Mouse (Mus musculus): ENCODE measurements at regions not wholly inside any gene's neighbourhood (a gene's known extent, or its start where the extent isn't known, plus 50 kb on each side); places are given as distances from the start of the nearest gene placed in this dataset.

DNA sequence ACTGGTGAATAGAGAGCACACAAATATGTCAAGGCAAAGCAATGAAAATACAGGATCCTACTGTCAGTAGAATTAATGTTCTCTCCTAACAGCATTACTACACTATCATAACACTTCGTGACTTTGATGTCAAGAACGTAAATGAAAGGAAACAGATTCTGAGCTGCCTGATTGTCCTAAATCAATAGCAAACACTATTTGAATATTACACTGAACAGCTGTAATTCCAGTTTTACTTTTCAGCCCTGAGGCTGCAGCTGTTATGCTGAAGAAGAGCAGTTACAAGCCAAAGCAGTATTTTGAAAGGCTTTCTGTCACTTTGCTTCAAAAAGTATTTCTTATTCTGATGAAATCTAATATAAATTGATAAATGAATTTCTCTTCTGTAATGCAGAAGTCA, 828.7 kb upstream of the Adgrl2 start:
- DNase-seq (ENCODE audit: low spot score in 2 of 2): no peak

DNA sequence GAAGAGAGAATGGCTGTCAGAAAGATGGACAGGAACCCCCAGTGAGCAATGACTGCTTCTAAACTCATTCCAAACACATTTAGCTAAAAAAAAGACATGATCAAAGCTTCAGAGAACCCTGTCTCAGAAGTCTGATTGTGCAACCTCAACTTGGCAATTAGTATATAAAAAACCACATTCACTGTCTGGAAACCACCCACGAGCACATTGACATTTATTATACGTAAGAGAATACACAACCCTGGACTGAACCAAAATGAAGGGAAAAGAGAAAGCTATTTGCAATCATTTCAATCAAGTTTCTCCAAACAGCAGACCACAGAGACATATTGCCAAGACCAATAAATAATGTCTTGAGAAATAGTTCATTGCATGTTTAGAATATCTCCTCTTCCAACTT, 820.7 kb upstream of the Adgrl2 start:
- no peak for DNase-seq (ENCODE audit: low spot score in 2 of 2)

DNA sequence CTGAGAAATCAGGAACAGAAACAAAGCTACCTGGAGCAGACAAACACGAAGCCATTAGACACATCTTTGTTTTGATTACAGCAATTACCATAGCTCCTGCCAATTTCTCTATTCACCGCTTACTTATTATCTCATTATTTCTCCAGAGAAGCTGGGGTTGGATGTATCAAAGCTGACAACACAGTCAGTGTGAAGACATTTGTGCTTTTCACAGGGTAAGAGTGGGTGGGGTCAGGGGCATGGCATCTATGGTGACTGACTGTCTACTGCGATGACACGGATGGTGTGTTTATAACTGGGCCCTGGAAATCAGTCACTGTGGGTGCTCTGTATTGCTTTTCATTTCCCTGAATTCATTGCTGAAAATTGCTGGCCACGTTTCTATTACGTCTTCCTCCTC, 815.0 kb upstream of the Adgrl2 start:
- no peak for DNase-seq (ENCODE audit: low spot score in 2 of 2)

DNA sequence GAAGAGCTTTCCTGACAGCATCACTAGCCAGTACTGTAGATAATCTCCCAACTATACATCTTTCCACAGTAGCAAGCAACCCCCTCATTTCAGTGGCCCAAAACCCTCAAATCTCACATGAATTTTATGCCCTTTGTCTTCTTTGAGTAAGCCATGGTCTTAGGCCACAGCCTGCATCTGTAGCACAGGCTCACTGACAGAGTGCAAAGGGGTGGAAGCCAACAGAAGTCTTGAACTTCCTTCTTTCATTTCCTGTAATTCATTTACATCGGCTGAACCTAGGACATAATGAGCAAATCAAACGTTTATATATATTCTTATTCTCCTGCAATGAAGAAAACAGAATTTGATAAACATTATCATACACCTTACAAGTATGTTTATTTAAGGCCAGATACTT, 805.8 kb upstream of the Adgrl2 start:
- no peak for DNase-seq (ENCODE audit: low spot score in 2 of 2)

DNA sequence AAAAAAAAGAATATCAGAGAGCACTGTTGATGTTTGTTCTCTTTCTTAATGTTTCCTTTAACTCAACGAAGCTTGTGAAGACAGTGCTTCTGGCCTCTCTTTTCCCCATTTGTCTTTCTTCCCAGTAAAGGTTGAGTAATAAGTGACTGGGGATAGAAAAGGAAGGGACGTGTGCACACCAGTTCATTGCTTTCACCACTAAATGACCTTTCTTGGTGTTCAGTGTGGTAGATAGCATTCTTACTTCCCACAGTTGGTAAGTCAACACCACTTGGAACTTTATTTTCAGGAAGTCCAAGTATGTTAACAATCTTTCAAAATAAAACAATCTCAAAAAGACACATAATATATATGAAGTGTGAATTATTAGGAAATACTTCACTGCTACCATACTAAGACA, 801.2 kb upstream of the Adgrl2 start:
- DNase-seq (ENCODE audit: low spot score in 2 of 2): no peak

DNA sequence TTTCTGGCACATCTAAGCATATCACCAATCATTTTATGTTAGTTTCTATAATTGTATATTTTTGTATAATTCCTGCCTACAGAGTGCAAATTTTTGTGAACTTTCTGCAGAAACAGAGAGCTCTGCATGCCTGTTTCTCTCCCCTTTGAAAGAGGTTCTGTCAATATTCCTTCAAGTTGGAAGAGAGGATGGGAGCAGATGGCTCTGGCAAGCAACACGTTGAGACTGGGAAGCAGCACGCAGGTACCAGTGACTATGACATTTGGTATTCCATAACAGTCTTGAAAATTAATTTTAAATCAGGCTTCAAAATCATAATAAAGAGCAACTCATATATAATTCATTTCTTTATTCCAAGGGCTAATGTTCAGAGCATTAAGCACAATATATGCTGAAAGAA, 795.7 kb upstream of the Adgrl2 start:
- DNase-seq (ENCODE audit: low spot score in 2 of 2): no peak

DNA sequence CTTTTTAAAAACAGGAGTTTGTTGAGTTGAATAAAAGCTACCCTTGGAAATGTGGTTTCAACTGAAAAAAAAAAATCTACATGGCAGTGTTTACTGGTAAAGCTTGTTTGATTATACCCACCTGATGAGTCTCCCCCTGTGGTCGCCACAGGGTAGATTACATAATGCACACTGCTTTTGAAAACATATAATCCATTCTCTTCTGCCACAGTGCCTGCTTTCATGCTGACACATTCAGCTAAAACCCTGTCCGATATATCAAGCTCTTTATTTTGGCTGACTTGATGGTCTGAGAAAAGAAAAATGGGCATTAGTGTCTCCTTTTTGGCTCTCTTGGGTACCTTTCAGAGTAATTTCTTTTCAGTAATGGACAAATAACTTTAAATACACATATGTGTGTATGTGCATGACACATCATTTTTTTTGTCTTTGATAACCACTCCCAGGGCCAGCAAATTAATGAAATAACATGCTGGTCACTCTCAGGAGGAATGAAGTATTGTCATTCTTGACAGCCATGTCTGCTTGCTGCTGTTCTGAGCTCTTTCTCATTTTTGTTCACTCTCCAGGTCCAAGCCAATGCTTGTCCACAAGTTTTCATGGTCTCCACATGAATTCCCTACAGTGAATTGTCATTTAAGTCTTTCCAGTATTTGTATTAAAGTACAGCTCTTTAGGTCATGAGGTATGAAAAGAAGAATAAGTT, 793.7 kb upstream of the Adgrl2 start:
- no peak for DNase-seq (ENCODE audit: low spot score in 2 of 2)

DNA sequence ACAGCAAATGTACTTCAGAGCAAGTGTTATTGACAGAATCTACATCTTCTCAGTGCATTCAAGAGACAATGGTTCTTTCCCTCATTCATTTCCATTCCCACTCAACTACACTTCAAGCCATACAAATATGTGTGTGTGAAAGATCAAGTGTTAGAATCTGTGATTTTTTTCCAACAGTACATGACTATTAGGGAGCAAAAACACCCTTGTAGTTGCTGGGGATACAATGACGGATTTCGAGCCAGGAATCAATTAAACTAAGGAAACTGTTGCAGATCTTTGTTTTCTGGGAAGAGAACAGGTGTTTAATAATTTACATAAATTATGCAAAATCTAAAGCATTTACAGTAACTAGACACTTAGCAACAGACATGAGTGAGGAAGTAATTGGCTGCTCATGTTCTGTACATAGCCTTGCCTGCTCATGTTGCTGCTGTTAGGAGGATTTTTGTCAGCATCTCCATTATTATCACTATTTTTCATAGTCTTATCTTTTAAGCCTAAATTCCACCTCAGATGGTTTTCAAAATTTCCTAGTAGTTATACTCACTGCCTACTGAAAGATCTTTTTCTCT, 777.6 kb upstream of the Adgrl2 start:
- DNase-seq (ENCODE audit: low spot score in 2 of 2): no peak

DNA sequence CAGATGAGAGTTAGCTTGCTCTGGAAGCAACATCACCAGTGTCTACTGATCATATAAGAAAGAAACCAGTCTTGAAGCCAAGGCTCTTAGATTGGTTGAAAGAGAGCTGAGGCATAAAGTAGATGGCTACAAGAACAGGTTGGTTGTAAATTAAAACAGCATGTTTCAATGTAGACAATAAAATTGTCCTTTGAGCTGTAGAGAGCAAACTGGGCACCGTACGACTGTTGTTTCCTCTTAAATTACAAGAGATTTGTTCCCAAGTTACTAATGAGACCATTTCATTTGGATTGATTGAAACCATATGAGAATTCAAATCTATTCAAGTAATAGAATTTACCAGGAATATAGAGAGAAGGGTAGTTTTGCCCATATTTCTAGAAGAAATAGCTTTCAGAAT, 770.9 kb upstream of the Adgrl2 start:
- DNase-seq (ENCODE audit: low spot score in 2 of 2): no peak

DNA sequence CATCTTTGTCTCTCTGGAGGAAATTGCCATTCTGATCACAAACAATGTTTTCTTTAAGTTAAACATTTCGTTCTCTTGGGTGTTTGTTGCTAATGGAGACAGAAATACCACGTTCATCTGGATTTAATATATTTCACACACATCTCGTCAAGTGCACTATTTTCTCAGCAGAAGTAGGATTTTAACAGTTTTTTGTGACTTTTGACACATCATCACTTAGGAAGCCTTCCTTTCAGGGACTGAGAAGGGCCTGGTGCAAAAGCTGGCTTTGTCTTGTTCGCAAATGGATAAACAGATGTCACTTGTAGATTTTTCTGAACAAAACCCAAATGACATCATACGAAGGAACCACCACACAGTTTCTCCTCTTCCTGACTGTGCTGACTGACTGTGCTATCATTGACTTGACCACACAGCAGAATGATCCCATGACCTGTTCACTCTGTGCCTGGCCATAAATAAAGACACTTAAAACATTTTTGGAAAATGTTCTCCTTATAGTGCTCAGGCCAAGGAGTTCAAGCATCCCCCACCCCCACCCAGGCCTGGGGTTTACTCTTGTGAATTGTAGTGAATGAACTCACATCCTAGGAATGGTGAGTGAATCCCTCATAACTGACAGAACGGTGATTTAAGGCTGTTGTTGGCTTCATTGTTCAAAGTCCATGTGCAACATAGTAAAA, 767.7 kb upstream of the Adgrl2 start:
- no peak for DNase-seq (ENCODE audit: low spot score in 2 of 2)

DNA sequence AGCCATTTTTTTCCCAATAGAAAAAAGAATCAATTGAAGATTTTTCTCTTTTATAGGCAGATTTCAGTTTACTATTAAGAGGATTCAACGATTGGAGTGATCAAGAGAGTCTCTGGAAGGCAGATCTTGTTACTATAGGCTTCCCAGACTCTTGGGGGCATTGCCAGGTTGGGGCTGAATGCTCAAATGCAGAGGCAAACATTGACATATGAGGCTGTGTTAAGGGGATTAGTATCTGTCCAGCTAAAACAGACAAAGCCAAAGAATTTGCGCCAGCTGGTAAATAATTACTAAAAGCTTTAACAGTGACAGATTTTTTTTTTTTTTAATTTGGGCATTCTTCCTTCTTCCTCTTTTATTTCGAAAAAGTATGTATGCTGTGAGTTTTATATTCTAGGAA, 745.7 kb upstream of the Adgrl2 start:
- DNase-seq (ENCODE audit: low spot score in 2 of 2): no peak

DNA sequence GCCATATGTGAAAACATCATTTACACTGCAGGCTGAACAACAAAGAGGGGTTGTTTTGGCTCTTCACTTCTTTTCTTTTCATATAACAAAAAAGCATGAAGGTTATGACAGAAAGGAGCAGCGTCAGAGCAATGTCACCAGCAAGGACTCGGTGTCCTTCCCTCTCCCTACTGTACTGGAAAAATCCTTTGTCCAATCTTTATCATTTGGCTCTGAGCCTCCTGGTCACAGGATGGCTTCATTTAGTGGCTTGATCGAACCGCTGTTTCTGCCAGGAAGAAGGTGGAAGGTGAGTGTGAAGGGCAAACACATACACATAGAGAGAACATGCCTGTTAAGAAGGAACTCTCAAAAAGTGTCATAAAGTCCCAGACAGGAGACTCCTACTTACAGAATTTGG, 735.9 kb upstream of the Adgrl2 start:
- DNase-seq (ENCODE audit: low spot score in 2 of 2): no peak

DNA sequence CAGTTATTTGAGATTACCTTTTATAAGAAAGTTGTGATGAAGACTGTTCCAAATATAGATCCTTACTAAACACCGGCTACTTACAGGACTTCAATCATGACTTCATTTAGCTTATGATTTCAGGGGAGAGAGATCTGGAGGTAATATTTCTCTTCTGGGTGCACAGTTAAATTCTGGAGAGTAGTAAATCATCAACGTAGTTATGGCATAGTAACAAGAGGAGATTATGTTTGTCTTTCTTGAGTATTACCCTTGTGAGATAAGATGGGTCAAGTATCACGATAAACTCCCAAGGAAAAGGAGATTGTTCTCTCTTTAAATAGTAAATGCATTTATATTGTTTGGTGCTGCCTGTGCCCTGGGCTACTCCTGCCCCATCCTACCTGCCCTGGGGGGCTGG, 734.5 kb upstream of the Adgrl2 start:
- DNase-seq (ENCODE audit: low spot score in 2 of 2): no peak

DNA sequence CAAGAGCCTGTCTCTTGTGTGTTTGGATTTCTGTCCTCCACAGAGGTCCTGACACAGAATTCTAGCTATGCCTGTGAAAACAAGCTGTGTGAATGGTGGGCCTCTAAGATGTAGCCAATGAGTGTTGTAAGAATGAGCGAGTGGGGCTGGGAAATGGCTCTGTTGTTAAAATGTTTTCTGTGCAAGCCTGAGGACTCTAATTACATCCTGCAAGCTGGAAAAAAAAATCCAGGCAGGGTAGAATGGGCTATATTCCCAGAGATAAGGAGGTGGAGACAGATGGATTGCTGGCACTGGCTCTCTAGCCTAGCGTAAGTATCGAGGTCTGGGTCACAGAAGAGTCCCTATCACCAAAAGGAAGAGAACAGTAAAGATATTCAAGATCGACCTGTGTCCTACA, 731.5 kb upstream of the Adgrl2 start:
- no peak for DNase-seq (ENCODE audit: low spot score in 2 of 2)

DNA sequence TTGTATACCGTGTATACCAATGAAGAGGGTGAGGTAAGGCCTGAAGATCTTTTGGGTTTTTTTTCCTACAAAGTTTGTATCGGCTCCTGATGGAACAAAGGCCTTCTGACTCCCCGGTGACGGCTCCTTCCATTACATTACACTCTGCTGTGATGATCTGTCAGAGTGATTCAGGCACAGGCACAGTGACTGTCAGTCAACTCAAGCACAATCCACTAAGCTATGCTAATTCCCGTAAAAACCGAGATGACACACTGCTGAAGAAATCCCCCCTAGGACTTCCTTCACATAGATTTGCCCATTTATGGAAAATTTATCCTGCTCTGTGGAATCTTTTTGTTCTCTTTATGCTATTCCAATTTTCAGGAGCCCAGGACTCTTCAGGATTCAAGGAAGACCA, 730.0 kb upstream of the Adgrl2 start:
- no peak for DNase-seq (ENCODE audit: low spot score in 2 of 2)

DNA sequence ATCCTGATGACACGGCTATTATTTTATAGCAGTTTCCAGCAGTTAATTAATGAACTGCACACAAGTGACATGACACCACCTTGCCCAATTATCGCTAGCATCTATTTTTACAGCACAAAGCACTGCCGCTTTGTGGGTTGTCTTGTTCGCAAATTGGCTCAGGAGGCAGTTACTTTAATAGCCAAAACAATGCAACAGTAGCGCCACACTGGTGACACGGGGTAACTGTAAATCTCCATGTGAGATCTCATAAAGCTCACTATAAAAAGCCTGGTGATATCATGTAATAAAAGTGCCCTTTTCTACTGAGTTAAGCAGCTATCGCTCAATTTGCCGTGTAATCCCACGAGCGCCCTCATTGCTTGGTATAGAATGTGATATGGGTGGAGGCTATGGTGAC, 715.4 kb upstream of the Adgrl2 start:
- peak; percentile 25 to 50 for DNase-seq (ENCODE audit: low spot score in 2 of 2)

DNA sequence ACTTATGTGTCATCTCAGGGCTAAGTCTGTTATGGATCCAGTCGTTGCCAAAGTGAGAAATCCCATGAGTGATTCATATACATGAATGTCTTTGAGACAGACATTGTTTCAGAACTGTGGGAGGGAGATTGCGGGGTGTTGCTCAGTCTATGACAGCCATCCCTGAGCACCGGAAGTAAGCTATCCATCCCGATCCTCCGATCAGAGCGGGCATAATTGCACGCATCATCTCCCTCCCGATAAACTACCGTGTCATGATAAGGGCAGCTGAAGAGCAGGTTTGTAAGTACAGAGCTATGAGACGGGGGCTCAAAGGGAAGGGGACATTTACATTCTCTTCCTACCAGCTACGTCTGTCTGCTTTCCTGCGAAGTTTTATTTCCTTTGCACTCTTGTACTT, 715.0 kb upstream of the Adgrl2 start:
- DNase-seq (ENCODE audit: low spot score in 2 of 2): peak in 1 of 2 experiments; percentile 30

DNA sequence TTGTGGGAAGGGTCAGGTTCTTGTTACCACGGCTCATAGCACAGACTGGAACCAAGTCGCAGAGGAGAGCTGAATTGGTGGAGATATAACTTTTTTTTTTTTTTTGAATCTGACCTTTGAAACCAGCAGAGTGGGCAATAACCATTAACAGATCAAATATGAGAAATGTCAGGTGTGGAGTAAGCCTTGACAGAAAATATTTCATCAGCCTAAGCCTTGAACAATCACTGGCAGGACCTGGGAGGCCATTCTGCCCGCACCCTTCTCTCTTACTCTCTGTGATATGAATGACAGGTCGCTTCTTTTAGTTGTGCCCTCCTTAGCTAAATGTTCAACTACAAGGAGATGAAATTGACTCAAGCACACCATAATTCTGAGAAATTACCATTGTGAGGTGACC, 714.1 kb upstream of the Adgrl2 start:
- DNase-seq (ENCODE audit: low spot score in 2 of 2): no peak

DNA sequence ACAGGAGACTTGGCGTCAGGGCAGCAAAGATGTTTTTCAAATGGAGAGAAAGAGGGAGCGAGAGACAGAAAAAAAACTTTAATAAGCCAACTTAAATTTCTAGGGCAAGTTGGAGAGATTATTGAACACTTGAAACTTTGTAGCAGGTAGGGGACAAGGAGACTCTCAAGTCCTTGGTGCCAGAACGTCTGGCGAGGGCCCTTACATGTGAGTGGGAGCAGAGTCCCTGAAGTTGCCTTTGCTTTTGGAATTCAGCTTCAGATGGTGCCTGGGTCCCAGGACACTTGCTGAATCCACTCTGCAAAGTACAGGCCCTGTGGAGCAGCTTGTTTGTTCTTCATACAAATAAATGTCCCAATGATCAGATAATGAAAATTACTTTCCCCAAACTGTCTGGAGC, 693.2 kb upstream of the Adgrl2 start:
- DNase-seq (ENCODE audit: low spot score in 2 of 2): no peak

DNA sequence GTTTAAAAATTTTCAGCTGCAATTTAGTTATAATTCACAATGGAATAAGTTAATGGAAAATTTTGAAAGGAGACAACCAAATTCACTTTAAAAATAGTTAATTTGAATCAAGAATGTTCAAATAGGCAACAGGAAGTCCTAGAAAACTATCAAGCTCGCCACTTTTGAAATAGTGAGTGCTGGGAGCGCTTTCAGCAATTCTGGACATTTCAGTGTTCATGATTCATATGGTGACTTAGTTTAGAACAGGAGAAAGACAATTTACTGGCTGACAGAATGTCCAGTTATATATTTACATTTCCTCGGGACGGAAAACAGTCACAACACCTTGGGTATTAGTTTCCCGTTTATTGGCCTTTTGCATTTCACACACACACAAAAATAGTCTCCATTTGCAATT, 691.9 kb upstream of the Adgrl2 start:
- DNase-seq (ENCODE audit: low spot score in 2 of 2): no peak

DNA sequence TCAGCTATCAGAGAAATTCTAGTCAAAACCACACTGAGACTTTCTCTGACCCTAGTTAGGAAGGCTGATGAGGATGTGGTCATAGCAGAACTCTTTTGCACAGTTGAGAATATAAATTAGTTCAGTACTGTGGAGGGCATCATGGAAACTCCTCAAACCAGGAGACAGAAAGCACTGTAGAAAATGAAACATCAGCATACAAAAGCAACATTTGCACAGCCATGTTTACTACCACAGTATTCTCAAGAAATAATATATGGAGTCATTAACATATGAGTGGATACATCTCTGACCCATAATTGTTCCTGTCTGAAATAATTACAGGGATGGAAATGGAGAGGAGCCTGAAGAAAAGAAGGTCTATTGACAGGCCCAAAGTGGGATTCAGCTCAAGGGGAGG, 683.6 kb upstream of the Adgrl2 start:
- DNase-seq (ENCODE audit: low spot score in 2 of 2): no peak

DNA sequence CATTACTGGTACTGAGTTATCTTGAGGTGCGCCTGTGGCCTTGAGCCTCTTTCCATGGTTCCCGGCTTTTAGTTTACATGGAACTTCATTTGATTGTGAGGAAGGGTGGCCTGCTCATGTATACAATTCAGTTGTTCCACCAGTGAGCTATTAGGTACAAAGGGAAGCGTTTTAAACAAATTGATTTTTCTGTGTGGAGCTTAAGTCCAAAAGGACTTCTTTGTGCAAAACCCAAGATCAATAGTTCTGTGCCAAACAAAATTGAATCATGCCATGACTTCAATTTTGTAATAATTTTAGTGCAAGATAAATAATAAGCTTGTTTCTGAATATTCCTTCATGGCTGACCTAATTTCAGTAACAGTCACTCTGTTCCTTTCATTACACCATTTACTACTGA, 674.3 kb upstream of the Adgrl2 start:
- no peak for DNase-seq (ENCODE audit: low spot score in 2 of 2)

DNA sequence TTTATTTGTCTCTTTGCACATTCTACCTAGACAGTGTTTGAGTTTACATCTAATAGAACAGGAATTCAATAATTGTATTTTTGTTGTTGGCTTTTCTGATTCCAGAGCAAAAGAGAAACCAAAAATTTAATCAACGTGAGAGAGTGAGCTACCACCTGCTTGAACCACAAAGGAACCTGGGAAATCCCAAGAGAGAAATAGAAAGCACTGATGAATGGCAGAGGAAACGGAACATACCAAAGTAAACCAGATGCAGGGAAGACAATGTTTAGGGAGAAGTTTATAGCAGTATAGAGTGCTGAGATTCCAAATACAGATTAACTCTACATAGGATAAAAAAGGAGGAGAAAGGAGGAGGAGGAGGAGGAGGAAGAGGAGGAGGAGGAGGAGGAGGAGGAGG, 648.0 kb upstream of the Adgrl2 start:
- no peak for DNase-seq (ENCODE audit: low spot score in 2 of 2)
